Mouse (Mus musculus) erythroblast, embryonic 14.5 days (primary cell): ENCODE measurements around the gene 1810049J17Rik.

ENCODE experiments used
- GATA1 ChIP-seq: IDR thresholded peaks from 2 replicates; pipeline ENCODE4 v1.6.1; 2012; ENCODE audit warnings: low read length, inconsistent platforms, mixed read lengths
- TAL1 ChIP-seq: IDR thresholded peaks from 3 replicates; pipeline ENCODE4 v1.6.1; 2012; ENCODE audit warnings: low read length, inconsistent platforms, mixed read lengths

DNA sequence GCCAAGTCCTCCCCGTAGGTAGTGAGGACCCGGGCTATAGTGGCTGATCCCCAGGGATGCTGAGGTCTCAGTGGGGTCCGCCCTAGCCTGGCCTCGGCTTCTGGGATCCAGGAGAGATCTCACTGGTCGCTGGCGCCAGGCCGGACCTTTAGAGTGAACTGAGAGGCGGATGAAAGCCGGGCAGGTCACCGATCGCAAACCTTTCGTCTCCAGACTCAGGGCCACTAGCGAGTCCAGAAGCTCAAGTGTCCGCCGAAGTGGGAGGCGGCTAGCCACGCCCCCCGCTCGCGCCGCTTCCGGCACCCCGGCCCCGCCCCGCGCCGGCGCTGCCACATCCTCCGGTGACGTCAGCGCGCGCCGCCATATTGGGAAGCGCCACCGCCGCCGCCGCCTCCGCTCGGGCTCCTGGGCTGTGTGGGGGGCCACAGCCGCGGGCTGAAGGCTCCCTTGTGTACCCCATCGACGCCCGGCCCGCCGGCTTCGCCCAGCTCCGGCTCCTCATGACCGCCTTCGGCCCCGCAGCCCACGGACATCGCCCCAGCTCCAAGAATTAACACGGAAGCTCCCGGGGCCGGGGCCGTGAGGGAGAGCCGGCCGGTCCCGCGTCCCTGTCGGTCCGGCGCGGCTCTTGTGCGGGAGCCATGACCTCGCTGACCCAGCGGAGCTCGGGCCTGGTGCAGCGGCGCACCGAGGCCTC, 460 bp downstream of the 1810049J17Rik start, which contains the start of gene Golph3:
- TF ChIP-seq TAL1 (no peak), GATA1 (no peak)
